Mouse (Mus musculus): Measurements from ENCODE around the gene Steap2. TPM values are rescaled to one million over a fixed set of nuclear protein-coding genes. Genes with fewer than 3 reads are reported as not detected.

Gene Steap2
- polyA plus RNA-seq, 2 experiments = 3.0 to 5.2 TPM

DNA sequence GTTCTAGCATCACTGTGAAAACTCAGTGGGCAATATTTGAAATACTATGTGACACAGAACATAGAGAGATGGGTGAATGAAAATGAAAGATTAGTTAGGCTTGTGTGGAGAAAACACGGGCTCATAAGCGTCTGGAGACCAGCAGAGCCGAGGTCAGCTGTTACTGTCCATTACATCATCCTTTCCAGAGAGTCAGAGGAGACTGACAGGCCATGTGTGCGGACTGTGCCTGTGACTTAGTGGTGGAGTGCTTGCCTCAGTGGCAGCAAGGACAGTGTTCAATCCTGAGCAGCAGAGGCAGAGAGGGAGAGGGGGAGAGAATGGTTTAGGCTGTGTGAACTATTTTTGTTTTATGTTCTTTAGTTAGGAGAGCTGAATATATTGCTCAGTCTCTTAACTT lies 76.0 kb downstream of the Steap2 start:
- H3K9ac ChIP-seq (replicated peaks) = no peak overlapping the region
- ATAC-seq (ENCODE audit: insufficient read depth) (no peak), DNase-seq (ENCODE audit: low read depth in 3 of 3, low spot score in 3 of 3) (no peak)
- H3K36me3 ChIP-seq (replicated peaks; ENCODE audit: control insufficient read depth, insufficient read depth, low read depth) = no peaks in the 10 kb centered on the region
- no peak overlapping the region for H3K4me2 ChIP-seq (ENCODE audit: low read depth)
- H3K9me3 ChIP-seq (ENCODE audit: control insufficient read depth, low read length) = no peaks in the 10 kb centered on the region
- 32% methylated on average over 4 of the region's 4 CpGs for WGBS (ENCODE audit: insufficient replicate concordance)
- no peak overlapping the region for H3K27ac ChIP-seq
- H3K4me1 ChIP-seq (replicated peaks; ENCODE audit: control insufficient read depth in 2 of 2, insufficient read depth in 2 of 2, low read length in 1 of 2) = no peaks in the 10 kb centered on the region
- no peaks in the 10 kb centered on the region for H3K27me3 ChIP-seq (ENCODE audit: control insufficient read depth, insufficient read depth, low read length)
- no peak for TF ChIP-seq EP300 (IDR thresholded peaks at IDR 0.05; ENCODE audit: low read depth)
- TF ChIP-seq CTCF (IDR thresholded peaks at IDR 0.05; ENCODE audit: low read depth) = no peak
- H3K4me3 ChIP-seq (ENCODE audit: insufficient read depth in 1 of 2, low read depth in 2 of 2, low read length in 2 of 2) = no peak overlapping the region

Other genes with a start within 250 kb of the Steap2 start
- gene 1700015F17Rik, start 215.4 kb downstream of the Steap2 start, polyA plus RNA-seq (2012; rRNA removed) = not detected in 2 replicates
- gene 1700015F17Rik, start 215.4 kb downstream of the Steap2 start, polyA plus RNA-seq (2014; fragmentation: Nextera tagmentation; extraction: Ambion mirVana) = not detected in 2 replicates
- gene Cldn12, start 179.6 kb downstream of the Steap2 start, polyA plus RNA-seq (2012; rRNA removed) = 4.7 and 5.3 TPM in 2 replicates
- gene Cldn12, start 179.6 kb downstream of the Steap2 start, polyA plus RNA-seq (2014; fragmentation: Nextera tagmentation; extraction: Ambion mirVana) = 5.9 and 6.8 TPM in 2 replicates
- 3.5 and 5.5 TPM in 2 replicates for gene Gtpbp10, start 135.0 kb downstream of the Steap2 start, polyA plus RNA-seq (2012; rRNA removed)
- 9.6 and 9.7 TPM in 2 replicates for gene Gtpbp10, start 135.0 kb downstream of the Steap2 start, polyA plus RNA-seq (2014; fragmentation: Nextera tagmentation; extraction: Ambion mirVana)
- 0.09 and 0.12 TPM in 2 replicates for gene Gm8773, start 120.8 kb downstream of the Steap2 start, polyA plus RNA-seq (2012; rRNA removed)
- gene Gm8773, start 120.8 kb downstream of the Steap2 start, polyA plus RNA-seq (2014; fragmentation: Nextera tagmentation; extraction: Ambion mirVana) = 0.18 and 0.28 TPM in 2 replicates
- 0.08 and 0.32 TPM in 2 replicates for gene Cfap69, start 30.3 kb downstream of the Steap2 start, polyA plus RNA-seq (2012; rRNA removed)
- gene Cfap69, start 30.3 kb downstream of the Steap2 start, polyA plus RNA-seq (2014; fragmentation: Nextera tagmentation; extraction: Ambion mirVana) = 0.10 and 0.13 TPM in 2 replicates
- 2.1 TPM in 2 replicates for gene Steap1, start 54.7 kb upstream of the Steap2 start, polyA plus RNA-seq (2012; rRNA removed)
- gene Steap1, start 54.7 kb upstream of the Steap2 start, polyA plus RNA-seq (2014; fragmentation: Nextera tagmentation; extraction: Ambion mirVana) = 4.9 and 5.7 TPM in 2 replicates